8 mouse cellular contexts compared by ENCODE assay signal in the genomic region with DNA sequence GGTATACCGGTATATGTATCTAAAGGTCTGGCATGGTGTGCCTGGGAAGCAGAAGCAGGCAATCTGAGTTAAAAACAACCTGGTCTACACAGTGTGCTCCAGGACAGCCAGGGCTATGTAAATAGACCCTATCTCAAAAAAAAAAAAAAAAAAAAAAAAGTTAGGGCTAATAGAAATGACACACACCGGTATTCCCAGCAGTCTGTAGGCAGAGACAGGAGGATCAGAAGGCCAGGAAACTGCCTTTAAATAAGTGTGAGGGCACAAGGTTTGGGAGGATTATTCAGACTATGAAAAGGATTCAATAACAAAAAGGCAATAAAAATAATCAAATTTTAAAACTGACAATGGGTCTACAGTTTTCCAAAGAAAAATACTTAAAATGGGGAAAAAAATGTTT. TPM values are rescaled to one million over a fixed set of nuclear protein-coding genes. Genes with fewer than 3 reads are reported as not detected.
DNase-seq lines count a peak whose midpoint lies in the region; ATAC-seq and TF ChIP-seq lines count a peak whose summit lies in the region.

No protein-coding gene starts in this region.

- peak overlapping the region; percentile 75 for H3K4me2 ChIP-seq in heart, embryonic 13.5 days
- peak overlapping the region; percentile 64 for H3K4me2 ChIP-seq in hindbrain, embryonic 12.5 days (replicated peaks)
- peak overlapping the region; percentile 70 for H3K4me2 ChIP-seq in liver, postnatal 0 days (ENCODE audit: low read depth, low read length)

- no peak for ATAC-seq in heart, embryonic 13.5 days (ENCODE audit: extremely low read depth, insufficient number of reproducible peaks, low FRiP score, low TSS enrichment)
- ATAC-seq in hindbrain, embryonic 12.5 days (ENCODE audit: low FRiP score), result no peak
- no peak for ATAC-seq in liver, postnatal 0 days
- ATAC-seq in inflammation-experienced regulatory T-cells, adult 6 months, result no peak

- no peak for TF ChIP-seq EP300 in MEL (IDR thresholded peaks at IDR 0.05; ENCODE audit: low read depth in 1 of 2, low read length in 2 of 2)
- no peak for TF ChIP-seq EP300 in liver, postnatal 0 days (IDR thresholded peaks at IDR 0.05; ENCODE audit: low read depth)

- no peak overlapping the region; the same call in 1 of the 2 replicates for H3K27ac ChIP-seq in heart, embryonic 13.5 days (replicated peaks)
- H3K27ac ChIP-seq in MEL (ENCODE audit: control insufficient read depth, low read depth, low read length), result no peak overlapping the region
- H3K27ac ChIP-seq in hindbrain, embryonic 12.5 days, result no peak overlapping the region
- peak overlapping the region; percentile 67; the same call in 1 of the 2 replicates for H3K27ac ChIP-seq in liver, postnatal 0 days (ENCODE audit: low read depth)

- TF ChIP-seq CTCF in MEL (IDR thresholded peaks at IDR 0.05 in 2 of 3, conservative IDR thresholded peaks at IDR 0.05 in 1 of 3; ENCODE audit: control insufficient read depth in 1 of 3, insufficient read depth in 1 of 3, low read depth in 2 of 3, low read length in 3 of 3, poor library complexity in 1 of 3, severe bottlenecking in 1 of 3), result no peak
- no peak for TF ChIP-seq CTCF in liver, postnatal 0 days (IDR thresholded peaks at IDR 0.05; ENCODE audit: low read depth)

- H3K9me3 ChIP-seq in heart, embryonic 13.5 days, result no peaks in the 10 kb centered on the region
- H3K9me3 ChIP-seq in MEL (replicated peaks; ENCODE audit: insufficient read depth, low read length), result no peaks in the 10 kb centered on the region
- no peaks in the 10 kb centered on the region for H3K9me3 ChIP-seq in hindbrain, embryonic 12.5 days (replicated peaks)
- H3K9me3 ChIP-seq in liver, postnatal 0 days (ENCODE audit: low read length), result no peaks in the 10 kb centered on the region

- WGBS in heart, embryonic 13.5 days, result 69% methylated on average over 2 of the region's 2 CpGs
- 81% methylated on average over 2 of the region's 2 CpGs for WGBS in hindbrain, embryonic 12.5 days
- WGBS in liver, postnatal 0 days (ENCODE audit: insufficient replicate concordance), result 43% methylated on average over 2 of the region's 2 CpGs

- peak overlapping the region; percentile 52; the same call in 1 of the 2 replicates for H3K9ac ChIP-seq in heart, embryonic 13.5 days
- H3K9ac ChIP-seq in MEL (ENCODE audit: control insufficient read depth, low read depth, low read length, poor library complexity, severe bottlenecking), result no peak overlapping the region
- no peak overlapping the region for H3K9ac ChIP-seq in hindbrain, embryonic 12.5 days
- peak overlapping the region; percentile 95 for H3K9ac ChIP-seq in liver, postnatal 0 days (replicated peaks)

- no peak for TF ChIP-seq POLR2A in MEL (IDR thresholded peaks at IDR 0.05; ENCODE audit: control insufficient read depth in 1 of 2, insufficient read depth in 1 of 2, low read depth in 1 of 2, low read length in 2 of 2, poor library complexity in 1 of 2)

- H3K36me3 ChIP-seq in heart, embryonic 13.5 days, result no peaks in the 10 kb centered on the region
- peaks cover 0 to 24% of the 10 kb centered on the region in 2 experiments; a peak in 2 of 4 replicates for H3K36me3 ChIP-seq in MEL (ENCODE audit: control insufficient read depth in 1 of 2, insufficient read depth in 2 of 2, low read length in 2 of 2)
- H3K36me3 ChIP-seq in hindbrain, embryonic 12.5 days, result no peaks in the 10 kb centered on the region
- H3K36me3 ChIP-seq in liver, postnatal 0 days (replicated peaks; ENCODE audit: insufficient read depth, low read length), result no peaks in the 10 kb centered on the region; the same call in 1 of the 2 replicates

- no peak for DNase-seq in heart, adult 8-10 months (ENCODE audit: low spot score)
- no peak for DNase-seq in MEL (ENCODE audit: low read depth, low spot score)
- no peak for DNase-seq in liver, postnatal 0 days
- DNase-seq in embryo, embryonic 10 days (ENCODE audit: low spot score), result no peak
- DNase-seq in kidney, postnatal 14 days, result no peak

- TF ChIP-seq RAD21 in MEL (IDR thresholded peaks at IDR 0.05; ENCODE audit: low read depth, low read length), result no peak

- peaks cover 23% of the 10 kb centered on the region for H3K79me2 ChIP-seq in MEL (ENCODE audit: control insufficient read depth, insufficient read depth, low read length, poor library complexity)

- no peaks in the 10 kb centered on the region for H3K27me3 ChIP-seq in heart, embryonic 13.5 days (replicated peaks)
- no peaks in the 10 kb centered on the region for H3K27me3 ChIP-seq in MEL (ENCODE audit: control insufficient read depth in 1 of 2, insufficient read depth in 2 of 2, low read length in 2 of 2)
- H3K27me3 ChIP-seq in hindbrain, embryonic 12.5 days, result no peaks in the 10 kb centered on the region
- no peaks in the 10 kb centered on the region for H3K27me3 ChIP-seq in liver, postnatal 0 days (ENCODE audit: insufficient read depth, low read length)

- H3K4me1 ChIP-seq in heart, embryonic 13.5 days, result peaks cover 27% of the 10 kb centered on the region
- peaks cover 12 to 18% of the 10 kb centered on the region in 2 experiments for H3K4me1 ChIP-seq in MEL (ENCODE audit: control insufficient read depth in 1 of 2, insufficient read depth in 2 of 2, low read length in 2 of 2)
- peaks cover 6% of the 10 kb centered on the region for H3K4me1 ChIP-seq in hindbrain, embryonic 12.5 days
- peaks cover 7% of the 10 kb centered on the region for H3K4me1 ChIP-seq in liver, postnatal 0 days (ENCODE audit: insufficient read depth)

- peak overlapping the region; percentile 97 for H3K4me3 ChIP-seq in heart, embryonic 13.5 days
- peak overlapping the region in 1 of 2 experiments; percentile 80; a peak in 1 of 4 replicates for H3K4me3 ChIP-seq in MEL (ENCODE audit: control insufficient read depth in 1 of 2, insufficient read depth in 1 of 2, low read depth in 2 of 2, low read length in 2 of 2)
- 0 out of 2 replicates have a peak overlapping the region, but pooled peaks have one; percentile 95 for H3K4me3 ChIP-seq in hindbrain, embryonic 12.5 days
- peak overlapping the region; percentile 91 for H3K4me3 ChIP-seq in liver, postnatal 0 days (ENCODE audit: low read depth, low read length)

TF ChIP-seq in MEL, 35 proteins besides CTCF, POLR2A, EP300 and RAD21:
- TF ChIP-seq ZNF384 (IDR thresholded peaks at IDR 0.05; ENCODE audit: low read depth, low read length) (peak; percentile 75), SMC3 (IDR thresholded peaks at IDR 0.05; ENCODE audit: low read depth, low read length) (no peak)
TF ChIP-seq in MEL: peak in this region for 1.

RNA-seq across cellular contexts. Expression of a gene that starts 2.1 kb away (rescaled TPM):
- 23.0 and 26.3 TPM in 2 replicates for polyA plus RNA-seq in heart, embryonic 13.5 days (2015; fragmentation: Nextera tagmentation; extraction: Ambion mirVana)
- 10 to 100 TPM; 28.4 to 41.0 (median 36.0) TPM for total RNA-seq in heart, adult 8-10 months (2022)
- 2.2 and 2.4 TPM in 2 replicates for total RNA-seq in MEL (2012; rRNA removed)
- polyA plus RNA-seq in MEL (2012; ENCODE audit: insufficient read depth in 1 of 2, insufficient read length in 2 of 2, low read depth in 1 of 2, low replicate concordance in 2 of 2, missing spikeins in 1 of 2), result 1 to 10 TPM in 1 of 2 experiments, not detected in 1; 5.8 TPM
- 48.3 and 49.6 TPM in 2 replicates for polyA plus RNA-seq in hindbrain, embryonic 12.5 days (2016; fragmentation: Nextera tagmentation; extraction: Ambion mirVana)
- polyA plus RNA-seq in liver, postnatal 0 days (2015; fragmentation: Nextera tagmentation; extraction: Ambion mirVana), result 16.6 and 16.7 TPM in 2 replicates
- 10 to 100 TPM; 45.5 to 53.7 (median 47.8) TPM for polyA plus RNA-seq in inflammation-experienced regulatory T-cells, adult 6 months (2017; shearing (Covaris generic))

Comparison
In these comparisons a context has a peak if more than half of its experiments do, and no peak if none do; other contexts are left out.
1. H3K9ac ChIP-seq: peak in heart, embryonic 13.5 days (single experiment) and liver, postnatal 0 days (single experiment); none in MEL (single experiment) and hindbrain, embryonic 12.5 days (single experiment).
2. Peak in every context shown above with its lines, with median percentiles within 50 percentile points of each other: H3K4me2 ChIP-seq.